In genomic region chr8:38818163-38818562, GRCm38 (mm10) we compare ENCODE assay signal across 9 mouse cellular contexts.
A peak's percentile ranks its signal among the peaks of the same experiment; 100 is the strongest.
DNase-seq lines count a peak whose midpoint lies in the region; ATAC-seq and TF ChIP-seq lines count a peak whose summit lies in the region.
"Had no signal": no experiment of that assay in that cellular context is flagged by ENCODE, and none has a peak within 500 bp of the region (broad histone marks: within the 10 kb centered on the region; RNA-seq: fewer than 3 reads in every experiment).

No protein-coding gene starts in this region.

- peak; percentile 33; the same call in 1 of the 2 replicates for TF ChIP-seq CTCF in liver, embryonic 14.5 days (IDR thresholded peaks at IDR 0.05; ENCODE audit: low read depth)
- TF ChIP-seq CTCF in thymus, adult 2 months (IDR thresholded peaks at IDR 0.05; ENCODE audit: borderline replicate concordance, control insufficient read depth, extremely low read depth, insufficient read depth, low read length, poor library complexity): no peak

- no peak for ATAC-seq in liver, embryonic 14.5 days (ENCODE audit: insufficient read depth)

- H3K4me1 ChIP-seq in liver, embryonic 14.5 days (replicated peaks; ENCODE audit: control insufficient read depth in 2 of 2, insufficient read depth in 2 of 2, low read length in 1 of 2): no peaks in the 10 kb centered on the region
- H3K4me1 ChIP-seq in thymus, adult 2 months (replicated peaks; ENCODE audit: control insufficient read depth, insufficient read depth, low read length): no peaks in the 10 kb centered on the region
- H3K4me1 ChIP-seq: limb, embryonic 15.5 days had no signal

- no peaks in the 10 kb centered on the region for H3K27me3 ChIP-seq in liver, embryonic 14.5 days (ENCODE audit: control insufficient read depth, insufficient read depth, low read length)
- H3K27me3 ChIP-seq in thymus, adult 2 months (ENCODE audit: control insufficient read depth, insufficient read depth, low read length): no peaks in the 10 kb centered on the region
- H3K27me3 ChIP-seq: limb, embryonic 15.5 days had no signal

- peak; percentile 7 for DNase-seq in adrenal gland, adult 2 months
- DNase-seq in adrenal gland, adult 8-10 months: no peak
- DNase-seq in liver, embryonic 14.5 days (ENCODE audit: low read depth in 3 of 3, low spot score in 3 of 3): peak in 1 of 3 experiments; percentile 0
- no peak for DNase-seq in liver
- DNase-seq in cerebellum, postnatal 25 days: peak; percentile 6 to 52
- peak; percentile 4 to 53 for DNase-seq in layer of hippocampus, postnatal 14 days (ENCODE audit: low spot score in 2 of 2)
- DNase-seq in retina, postnatal 7 days (ENCODE audit: low read depth, low spot score): peak; percentile 24
- no peak for DNase-seq in thymus, adult 2 months

- no peaks in the 10 kb centered on the region for H3K9me3 ChIP-seq in liver, embryonic 14.5 days (ENCODE audit: control insufficient read depth, low read length)
- H3K9me3 ChIP-seq: limb, embryonic 15.5 days had no signal

- no peak for TF ChIP-seq POLR2A in thymus, adult 2 months (IDR thresholded peaks at IDR 0.05; ENCODE audit: control insufficient read depth, extremely low read depth, insufficient read depth, low read length, poor library complexity)

- WGBS in liver, embryonic 14.5 days (ENCODE audit: insufficient replicate concordance): 28% methylated on average over 1 of the region's 1 CpGs
- WGBS in thymus, adult 2 months: 33% methylated on average over 1 of the region's 1 CpGs

- H3K4me2 ChIP-seq in liver, embryonic 14.5 days (ENCODE audit: low read depth): no peak overlapping the region
- H3K4me2 ChIP-seq: limb, embryonic 15.5 days had no signal

- no peak for TF ChIP-seq EP300 in liver, embryonic 14.5 days (IDR thresholded peaks at IDR 0.05; ENCODE audit: low read depth)

- H3K4me3 ChIP-seq in liver, embryonic 14.5 days (ENCODE audit: insufficient read depth in 1 of 2, low read depth in 2 of 2, low read length in 2 of 2): no peak overlapping the region
- no peak overlapping the region for H3K4me3 ChIP-seq in thymus, adult 2 months (ENCODE audit: control insufficient read depth, insufficient read depth, low read length)
- H3K4me3 ChIP-seq: limb, embryonic 15.5 days had no signal

- no peaks in the 10 kb centered on the region for H3K36me3 ChIP-seq in liver, embryonic 14.5 days (replicated peaks; ENCODE audit: control insufficient read depth, insufficient read depth, low read depth)
- no peaks in the 10 kb centered on the region for H3K36me3 ChIP-seq in thymus, adult 2 months (ENCODE audit: control insufficient read depth, insufficient read depth, low read length)
- H3K36me3 ChIP-seq: limb, embryonic 15.5 days had no signal

- H3K9ac ChIP-seq in liver, embryonic 14.5 days (replicated peaks): no peak overlapping the region
- H3K9ac ChIP-seq: limb, embryonic 15.5 days had no signal

- no peak overlapping the region for H3K27ac ChIP-seq in liver, embryonic 14.5 days
- H3K27ac ChIP-seq in thymus, adult 2 months (ENCODE audit: control insufficient read depth, insufficient read depth, low read length): no peak overlapping the region
- H3K27ac ChIP-seq: limb, embryonic 15.5 days had no signal

Comparison
In these comparisons a context has a peak if more than half of its experiments do, and no peak if none do; other contexts are left out.
1. DNase-seq: peak in adrenal gland, adult 2 months (single experiment), cerebellum, postnatal 25 days (2 of 2), layer of hippocampus, postnatal 14 days (2 of 2) and retina, postnatal 7 days (single experiment); none in adrenal gland, adult 8-10 months (single experiment), liver (single experiment) and thymus, adult 2 months (single experiment).